Mouse (Mus musculus) urinary bladder, postnatal 10 days (tissue): Measurements from ENCODE around the gene Ankrd55.
"Not testable (repeated sequence)": the region's sequence is repeated elsewhere in the genome, so short reads cannot be mapped to it uniquely, and the experiment has no call there.

Experiments used
- DNase-seq: peaks from one replicate; pipeline ENCODE4 v3.0.0; 2022; ENCODE audit warnings: low spot score

Gene Ankrd55

GRCm38 (mm10) chr13:112294446-112294845 is 6.2 kb downstream of the Ankrd55 start:
- no peak for DNase-seq

GRCm38 (mm10) chr13:112297781-112298180 is 9.5 kb downstream of the Ankrd55 start:
- no peak for DNase-seq

GRCm38 (mm10) chr13:112303429-112303828 is 15.2 kb downstream of the Ankrd55 start:
- DNase-seq = no peak

GRCm38 (mm10) chr13:112308672-112309071 is 20.4 kb downstream of the Ankrd55 start:
- no peak for DNase-seq

DNA sequence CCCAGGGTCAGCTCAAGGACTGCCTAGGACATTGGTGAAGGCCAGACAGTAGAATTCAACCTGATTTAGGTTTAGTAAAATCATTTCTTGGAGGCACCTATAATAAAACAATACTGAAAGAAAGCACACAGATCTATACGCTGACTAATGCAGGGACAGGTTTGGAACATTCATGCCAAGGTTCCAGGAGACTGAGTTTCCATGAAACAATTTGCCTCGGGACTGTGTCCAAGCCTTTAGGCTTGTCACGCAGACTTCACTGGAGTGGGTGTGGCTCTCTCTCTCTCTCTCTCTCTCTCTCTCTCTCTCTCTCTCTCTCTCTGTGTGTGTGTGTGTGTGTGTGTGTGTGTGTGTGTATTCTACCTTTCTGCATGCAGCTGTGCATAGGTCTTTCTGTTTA is 23.4 kb downstream of the Ankrd55 start:
- not testable (repeated sequence) for DNase-seq

- DNase-seq = no peak
Measured at GRCm38 (mm10) chr13:112315442-112315841, 27.2 kb downstream of the Ankrd55 start.

DNA sequence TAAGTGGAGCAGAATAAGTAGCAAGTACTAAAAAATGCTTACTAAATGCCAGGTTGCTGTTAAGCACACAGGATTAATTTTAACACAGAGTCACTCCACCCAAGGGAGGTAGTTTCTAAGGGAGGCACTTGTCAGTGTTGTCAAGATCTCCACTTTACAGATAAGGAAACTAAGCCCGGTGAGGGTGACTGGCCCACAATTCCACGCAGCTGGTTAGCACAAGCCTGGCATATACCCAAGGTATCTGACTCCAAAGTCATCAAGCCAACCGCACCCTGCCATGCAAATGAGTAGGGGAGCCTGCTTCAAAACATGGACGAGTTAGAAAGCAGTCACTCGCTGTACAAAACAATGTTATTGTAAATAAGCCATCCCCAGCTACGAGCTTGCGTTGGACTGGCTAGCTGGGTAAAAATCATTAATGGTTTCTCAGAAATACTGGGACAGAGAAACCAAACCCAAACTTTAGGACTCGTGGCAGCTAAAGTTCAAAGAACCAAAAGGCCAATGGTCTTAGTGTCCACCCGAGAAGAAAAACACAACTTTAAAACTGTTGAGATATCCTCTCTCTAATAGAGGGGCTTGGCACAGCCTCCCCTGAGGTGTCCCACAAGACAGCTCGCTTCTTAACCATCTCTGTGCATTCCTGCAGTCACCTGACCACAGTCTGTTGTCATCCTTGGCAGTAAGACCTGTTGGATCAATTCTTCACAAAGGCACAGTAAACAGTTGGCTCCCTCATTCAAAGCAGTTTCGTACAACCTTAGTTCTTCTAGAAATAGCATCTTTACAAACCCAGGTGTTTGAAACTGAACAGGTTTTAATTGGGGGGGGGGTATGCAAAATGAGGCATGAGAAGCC is 28.6 kb downstream of the Ankrd55 start:
- no peak for DNase-seq

DNA sequence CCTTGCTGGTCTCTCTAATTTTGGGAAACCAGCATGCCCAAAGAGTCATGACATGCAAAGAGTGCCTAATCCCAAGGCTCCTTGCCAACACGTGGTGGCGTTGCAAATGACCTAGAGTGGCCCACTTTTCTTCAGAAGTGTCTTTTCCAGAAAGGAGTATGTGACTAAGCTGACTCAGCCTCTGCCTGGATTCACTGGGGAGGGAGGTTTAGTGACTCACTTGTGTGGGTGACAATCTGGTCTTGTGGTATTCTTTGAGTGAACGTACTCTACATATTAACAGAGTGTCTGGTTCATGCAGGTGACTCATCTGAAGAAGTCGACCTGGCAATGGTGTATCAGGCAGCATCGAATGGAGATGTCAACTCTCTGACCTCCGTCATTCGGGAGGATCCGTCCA is 29.9 kb downstream of the Ankrd55 start:
- no peak for DNase-seq

- no peak for DNase-seq
Measured at GRCm38 (mm10) chr13:112323591-112324266, 35.5 kb downstream of the Ankrd55 start.

DNA sequence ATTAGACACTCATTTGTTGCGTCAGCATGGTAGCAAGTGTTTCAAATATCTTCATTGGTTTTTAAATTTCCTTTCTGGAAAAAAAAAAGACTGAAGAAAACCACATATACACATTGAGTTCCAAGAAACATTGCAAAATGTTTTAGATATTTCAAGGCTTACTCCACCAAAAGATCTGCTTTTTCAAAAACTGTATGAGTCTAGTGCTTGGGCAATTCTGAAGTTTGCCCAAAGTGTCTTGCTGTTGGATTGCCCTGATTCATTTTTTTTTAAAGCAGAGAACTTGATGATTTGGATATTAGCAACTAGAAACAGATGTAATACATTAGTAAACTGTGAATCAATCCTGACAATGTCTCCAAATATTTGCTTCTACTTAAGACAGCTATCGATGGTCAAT is 36.9 kb downstream of the Ankrd55 start:
- DNase-seq = no peak

- no peak for DNase-seq
Measured at GRCm38 (mm10) chr13:112326403-112326802, 38.2 kb downstream of the Ankrd55 start.

DNA sequence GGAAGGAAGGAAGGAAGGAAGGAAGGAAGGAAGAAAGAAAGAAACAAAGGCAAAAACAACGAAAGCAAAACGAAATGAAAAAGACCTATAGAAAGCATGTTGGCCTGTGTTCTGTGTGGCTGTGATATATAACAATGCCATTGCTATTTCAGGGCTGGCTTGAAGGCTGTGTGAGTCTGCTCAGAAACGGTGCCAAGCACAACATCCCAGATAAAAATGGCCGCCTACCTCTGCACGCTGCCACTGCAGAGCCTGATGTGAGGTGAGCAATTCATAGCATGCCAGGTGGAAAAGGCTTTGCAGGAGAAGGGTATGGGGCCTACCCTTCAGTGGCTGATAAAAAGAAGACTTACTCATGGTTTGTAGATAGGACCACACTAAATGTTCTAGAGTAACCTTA is 38.7 kb downstream of the Ankrd55 start:
- no peak for DNase-seq

- no peak for DNase-seq
Measured at GRCm38 (mm10) chr13:112327511-112327910, 39.3 kb downstream of the Ankrd55 start.

DNA sequence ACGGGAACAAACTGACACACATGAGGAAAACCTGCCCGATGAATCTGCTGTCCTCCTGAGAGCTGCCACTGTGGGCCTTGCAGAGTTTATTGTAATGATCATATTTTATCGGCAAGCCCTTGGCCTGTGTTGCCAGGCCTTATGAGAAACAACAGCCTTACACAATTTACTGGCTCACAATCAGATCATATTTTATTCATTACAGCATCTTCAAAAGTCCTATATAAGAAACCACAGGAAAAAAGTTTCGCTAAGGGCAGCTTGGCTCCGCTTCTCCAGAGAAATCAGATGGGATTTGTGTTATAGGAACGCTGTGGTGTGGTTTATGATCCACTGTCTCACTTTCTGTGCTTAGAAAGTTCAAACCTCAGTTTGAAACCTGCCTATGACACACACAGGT is 42.0 kb downstream of the Ankrd55 start:
- no peak for DNase-seq

DNA sequence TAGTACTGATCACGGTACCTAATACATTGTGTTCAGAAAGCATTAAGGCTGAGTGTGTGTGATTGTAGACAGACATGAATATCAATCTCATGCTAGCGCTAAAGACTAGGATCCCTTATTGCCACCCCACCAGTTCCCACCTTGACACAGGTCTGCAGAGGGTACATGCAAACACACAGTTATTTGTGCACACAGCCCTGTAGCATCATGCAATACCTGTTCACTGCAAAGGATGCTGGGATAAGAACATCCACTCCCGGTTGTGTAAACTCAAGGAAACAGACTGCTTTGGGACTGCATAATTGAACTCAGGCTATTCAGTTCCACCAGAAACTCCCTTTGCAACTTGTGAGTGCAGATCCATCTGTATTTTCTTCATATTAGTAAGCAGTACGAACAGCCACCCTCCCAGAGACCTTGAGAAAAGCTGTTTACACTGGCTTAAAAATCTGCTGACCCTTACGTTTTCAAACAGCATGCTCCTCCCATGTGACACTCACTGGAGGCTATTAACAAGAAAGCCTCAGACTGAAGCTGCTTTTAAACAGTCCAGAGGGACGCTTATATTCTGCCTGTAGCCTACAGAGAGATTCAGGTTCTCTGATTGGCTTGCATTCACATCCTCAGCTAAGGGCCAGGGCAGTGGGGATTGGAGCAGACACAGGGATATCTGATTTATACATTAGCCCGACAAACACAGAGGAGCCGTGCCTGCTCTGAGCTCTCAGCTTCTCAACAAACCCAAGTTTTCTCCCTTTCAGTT is 42.8 kb downstream of the Ankrd55 start:
- no peak for DNase-seq

DNA sequence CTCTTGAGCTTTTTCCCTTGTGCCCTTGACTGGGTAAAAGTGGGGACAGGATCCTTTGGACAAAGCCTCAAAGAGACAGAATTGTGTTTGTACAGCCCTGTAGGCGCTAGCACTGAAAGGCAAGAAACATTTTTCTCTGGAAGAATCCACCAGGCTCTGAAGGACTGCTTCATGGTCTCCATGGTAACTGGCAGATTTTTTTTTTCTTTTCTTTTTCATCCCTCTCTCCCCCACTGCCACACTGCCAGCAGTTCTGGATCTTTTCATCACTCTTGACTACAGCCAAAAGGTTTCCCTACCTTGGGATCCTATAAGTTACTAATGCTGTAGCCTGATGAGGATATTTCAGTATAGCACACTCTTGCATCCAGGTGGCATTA is 43.4 kb downstream of the Ankrd55 start:
- DNase-seq = no peak

DNA sequence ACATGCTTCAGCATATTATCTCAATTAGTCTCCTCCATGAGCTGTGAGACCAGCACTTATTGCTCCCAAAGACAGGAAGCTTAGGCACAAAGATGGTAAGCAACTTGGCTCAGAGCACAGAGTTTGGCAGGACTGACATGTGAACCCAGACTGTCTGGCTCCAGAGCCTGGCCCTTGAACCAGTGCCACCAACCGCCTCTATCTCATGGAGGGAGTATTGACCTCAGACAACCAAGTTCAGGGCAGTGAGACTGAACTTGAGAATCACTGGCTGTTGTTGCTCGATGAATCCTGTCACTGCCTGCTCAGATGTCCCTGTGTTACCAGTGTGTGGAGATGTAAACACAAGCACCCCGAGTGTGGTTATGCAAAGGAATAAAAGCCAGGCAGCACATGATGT is 47.3 kb downstream of the Ankrd55 start:
- no peak for DNase-seq

GRCm38 (mm10) chr13:112337146-112337545 is 48.9 kb downstream of the Ankrd55 start:
- DNase-seq = no peak

GRCm38 (mm10) chr13:112340205-112340604 is 52.0 kb downstream of the Ankrd55 start:
- no peak for DNase-seq

GRCm38 (mm10) chr13:112340761-112341160 is 52.5 kb downstream of the Ankrd55 start:
- DNase-seq = no peak

- no peak for DNase-seq
Measured at GRCm38 (mm10) chr13:112342971-112343627, 54.8 kb downstream of the Ankrd55 start.

GRCm38 (mm10) chr13:112343628-112344009 is 55.4 kb downstream of the Ankrd55 start:
- no peak for DNase-seq
